Comparison of ENCODE assay signal across 25 mouse cellular contexts in genomic region chr19:31616830-31617229, GRCm38 (mm10).
"Had no signal": no experiment of that assay in that cellular context is flagged by ENCODE, and none has a peak within 500 bp of the region (broad histone marks: within the 10 kb centered on the region; RNA-seq: fewer than 3 reads in every experiment).

No protein-coding gene starts in this region.

- H3K4me2 ChIP-seq: heart, embryonic 12.5 days; hindbrain, embryonic 12.5 days; hindbrain, embryonic 14.5 days; intestine, embryonic 15.5 days; limb, embryonic 12.5 days had no signal

- H3K4me3 ChIP-seq: gastrocnemius, adult 2 months; heart, embryonic 10.5 days; heart, embryonic 12.5 days; hindbrain, embryonic 10.5 days; hindbrain, embryonic 12.5 days; intestine, embryonic 15.5 days; layer of hippocampus, adult 2 months; left cerebral cortex, adult 2 months; limb, embryonic 10.5 days; limb, embryonic 12.5 days had no signal

- DNase-seq: gastrocnemius, adult 2 months; gastrocnemius, postnatal 10 days; gastrocnemius, postnatal 25 days; heart, adult 18-20 months; heart, postnatal 10 days; heart, postnatal 4 days; kidney, adult 18-20 months; kidney, adult 8-10 months; kidney, postnatal 10 days; kidney, postnatal 25 days; kidney, postnatal 4 days had no signal

- H3K4me1 ChIP-seq: heart, embryonic 10.5 days; heart, embryonic 12.5 days; hindbrain, embryonic 10.5 days; hindbrain, embryonic 12.5 days; intestine, embryonic 15.5 days; limb, embryonic 10.5 days; limb, embryonic 12.5 days had no signal

- H3K9me3 ChIP-seq: heart, embryonic 10.5 days; heart, embryonic 12.5 days; hindbrain, embryonic 10.5 days; hindbrain, embryonic 12.5 days; intestine, embryonic 15.5 days; limb, embryonic 10.5 days; limb, embryonic 12.5 days had no signal

- ATAC-seq: forebrain, embryonic 16.5 days; hindbrain, embryonic 16.5 days; inflammation-experienced regulatory T-cells, adult 6 months; intestine, embryonic 15.5 days; intestine, postnatal 0 days had no signal

- H3K36me3 ChIP-seq: heart, embryonic 10.5 days; heart, embryonic 12.5 days; hindbrain, embryonic 10.5 days; hindbrain, embryonic 12.5 days; intestine, embryonic 15.5 days; limb, embryonic 10.5 days; limb, embryonic 12.5 days had no signal

- H3K9ac ChIP-seq: heart, embryonic 12.5 days; hindbrain, embryonic 12.5 days; hindbrain, embryonic 14.5 days; intestine, embryonic 15.5 days; limb, embryonic 12.5 days had no signal

- H3K27ac ChIP-seq: gastrocnemius, adult 2 months; heart, embryonic 10.5 days; hindbrain, embryonic 10.5 days; hindbrain, embryonic 12.5 days; hindbrain, embryonic 14.5 days; intestine, embryonic 15.5 days; layer of hippocampus, adult 2 months; left cerebral cortex, adult 2 months; limb, embryonic 10.5 days; limb, embryonic 12.5 days had no signal

- H3K27me3 ChIP-seq: heart, embryonic 12.5 days; hindbrain, embryonic 12.5 days; intestine, embryonic 15.5 days; limb, embryonic 12.5 days had no signal
